Mouse (Mus musculus): Measurements from ENCODE around the gene Rab3d. TPM values are rescaled to one million over a fixed set of nuclear protein-coding genes. Genes with fewer than 3 reads are reported as not detected.
A peak's percentile ranks its signal among the peaks of the same experiment; 100 is the strongest.

The Rab3d gene
- total RNA-seq, 1 experiment, result 4.4 TPM

DNA sequence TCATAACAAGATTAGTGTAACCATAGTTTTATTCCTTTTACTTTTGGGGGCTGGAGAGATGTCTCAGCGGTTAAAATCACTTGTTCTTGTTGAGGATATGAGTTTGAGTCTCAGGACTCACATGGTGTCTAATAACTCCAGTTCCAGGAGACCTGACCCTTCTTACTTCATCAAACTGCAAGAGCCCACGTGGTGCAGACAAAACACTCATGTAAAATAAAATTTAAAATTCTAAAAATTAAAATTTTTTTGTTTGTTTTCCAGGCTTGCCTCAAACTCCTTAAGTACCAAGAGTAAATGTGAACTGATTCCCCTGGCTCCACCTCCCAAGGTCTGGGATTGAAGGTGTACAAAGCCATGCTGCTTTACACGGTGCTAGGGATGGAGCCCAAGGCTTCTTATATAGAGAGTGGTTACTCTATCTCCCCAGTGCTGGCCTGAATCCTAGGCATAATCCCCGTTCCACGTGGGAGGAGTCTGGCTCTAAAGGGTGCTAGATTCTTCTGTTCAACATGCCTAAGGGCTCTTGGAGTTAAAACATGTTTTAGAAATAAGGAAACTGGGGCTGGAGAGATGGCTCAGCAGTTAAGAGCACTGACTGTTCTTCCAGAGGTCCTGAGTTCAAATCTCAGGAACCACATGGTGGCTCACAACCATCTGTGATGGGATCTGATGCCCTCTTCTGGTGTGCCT is 846 bp upstream of the Rab3d start:
- peaks cover 0 to 2% of the 10 kb centered on the region in 2 experiments; a peak in 2 of 4 replicates for H3K4me1 ChIP-seq (ENCODE audit: control insufficient read depth in 2 of 2, insufficient read depth in 2 of 2, low read length in 2 of 2, poor library complexity in 1 of 2)
- H3K9ac ChIP-seq (ENCODE audit: insufficient read depth, low read depth, low read length, poor library complexity, severe bottlenecking), result no peak overlapping the region
- no peak for DNase-seq (ENCODE audit: low read depth, low spot score)
- H3K9me3 ChIP-seq (ENCODE audit: control insufficient read depth, insufficient read depth, low read depth, low read length), result no peaks in the 10 kb centered on the region
- H3K4me3 ChIP-seq (ENCODE audit: insufficient read depth in 1 of 2, low read depth in 1 of 2, low read length in 2 of 2, poor library complexity in 1 of 2, severe bottlenecking in 1 of 2), result peak overlapping the region in 1 of 2 experiments; percentile 35; a peak in 2 of 4 replicates
- in situ Hi-C loops (cut with MboI; ENCODE audit: low sequenced_read_pairs in 2 of 2, unreplicated experiment in 2 of 2), result no loop called here
- no peak overlapping the region for H3K27ac ChIP-seq (ENCODE audit: insufficient read depth, low read depth, low read length, poor library complexity, severe bottlenecking)
- H3K36me3 ChIP-seq (ENCODE audit: control insufficient read depth, insufficient read depth, low read length, poor library complexity, severe bottlenecking), result peaks cover 12% of the 10 kb centered on the region; the same call in 1 of the 2 replicates
- TF ChIP-seq MAFK (IDR thresholded peaks at IDR 0.05; ENCODE audit: insufficient read depth, low read depth, low read length), result no peak
- no peak for TF ChIP-seq ZC3H11A (IDR thresholded peaks at IDR 0.05; ENCODE audit: borderline replicate concordance, low read depth, low read length)
- no peak for TF ChIP-seq HCFC1 (IDR thresholded peaks at IDR 0.05; ENCODE audit: borderline replicate concordance, insufficient read depth, low read length)
- TF ChIP-seq ZNF384 (IDR thresholded peaks at IDR 0.05; ENCODE audit: low read depth, low read length), result no peak
- TF ChIP-seq CHD2 (IDR thresholded peaks at IDR 0.05; ENCODE audit: low read depth, low read length), result no peak

DNA sequence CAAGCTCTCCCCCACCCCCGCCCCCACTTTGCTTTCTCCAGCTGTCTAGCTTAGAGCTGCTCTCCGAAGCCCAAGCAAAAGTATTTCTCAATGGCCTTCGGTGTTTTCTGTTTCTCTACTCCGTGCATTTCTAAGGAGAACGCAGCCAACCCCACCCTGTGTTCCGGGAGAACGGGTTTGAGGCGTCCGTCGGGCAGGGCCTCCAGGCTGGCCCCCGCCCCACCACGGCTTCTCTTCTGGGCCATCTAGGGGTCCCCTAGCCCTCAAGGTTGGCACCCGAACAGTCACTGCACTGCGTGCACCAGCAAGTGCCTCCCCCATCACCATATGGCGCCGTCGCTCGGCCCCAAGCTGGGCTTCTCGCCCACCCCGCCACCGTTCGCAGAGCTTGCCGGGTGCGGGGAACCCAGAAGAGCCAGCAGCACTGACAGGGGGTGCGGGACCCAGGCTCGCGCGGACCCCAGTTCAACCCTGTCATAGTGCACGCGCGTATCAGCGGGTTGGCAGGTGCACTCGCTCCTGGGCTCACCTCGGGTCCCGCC is 428 bp downstream of the Rab3d start:
- in situ Hi-C loops (cut with MboI; ENCODE audit: low sequenced_read_pairs in 2 of 2, unreplicated experiment in 2 of 2), result no loop called here
- DNase-seq (ENCODE audit: low read depth, low spot score), result no peak
- no peaks in the 10 kb centered on the region; a peak in 1 of 4 replicates for H3K4me1 ChIP-seq (ENCODE audit: control insufficient read depth in 2 of 2, insufficient read depth in 2 of 2, low read length in 2 of 2, poor library complexity in 1 of 2)
- TF ChIP-seq ZNF384 (IDR thresholded peaks at IDR 0.05; ENCODE audit: low read depth, low read length) (no peak), HCFC1 (IDR thresholded peaks at IDR 0.05; ENCODE audit: borderline replicate concordance, insufficient read depth, low read length) (no peak), MAFK (IDR thresholded peaks at IDR 0.05; ENCODE audit: insufficient read depth, low read depth, low read length) (no peak), CHD2 (IDR thresholded peaks at IDR 0.05; ENCODE audit: low read depth, low read length) (no peak), ZC3H11A (IDR thresholded peaks at IDR 0.05; ENCODE audit: borderline replicate concordance, low read depth, low read length) (no peak)
- peaks cover 8% of the 10 kb centered on the region; the same call in 1 of the 2 replicates for H3K36me3 ChIP-seq (ENCODE audit: control insufficient read depth, insufficient read depth, low read length, poor library complexity, severe bottlenecking)
- H3K9ac ChIP-seq (ENCODE audit: insufficient read depth, low read depth, low read length, poor library complexity, severe bottlenecking), result peak overlapping the region; percentile 56
- no peak overlapping the region for H3K27ac ChIP-seq (ENCODE audit: insufficient read depth, low read depth, low read length, poor library complexity, severe bottlenecking)
- no peaks in the 10 kb centered on the region for H3K9me3 ChIP-seq (ENCODE audit: control insufficient read depth, insufficient read depth, low read depth, low read length)
- peak overlapping the region; percentile 69 to 94 for H3K4me3 ChIP-seq (ENCODE audit: insufficient read depth in 1 of 2, low read depth in 1 of 2, low read length in 2 of 2, poor library complexity in 1 of 2, severe bottlenecking in 1 of 2)

DNA sequence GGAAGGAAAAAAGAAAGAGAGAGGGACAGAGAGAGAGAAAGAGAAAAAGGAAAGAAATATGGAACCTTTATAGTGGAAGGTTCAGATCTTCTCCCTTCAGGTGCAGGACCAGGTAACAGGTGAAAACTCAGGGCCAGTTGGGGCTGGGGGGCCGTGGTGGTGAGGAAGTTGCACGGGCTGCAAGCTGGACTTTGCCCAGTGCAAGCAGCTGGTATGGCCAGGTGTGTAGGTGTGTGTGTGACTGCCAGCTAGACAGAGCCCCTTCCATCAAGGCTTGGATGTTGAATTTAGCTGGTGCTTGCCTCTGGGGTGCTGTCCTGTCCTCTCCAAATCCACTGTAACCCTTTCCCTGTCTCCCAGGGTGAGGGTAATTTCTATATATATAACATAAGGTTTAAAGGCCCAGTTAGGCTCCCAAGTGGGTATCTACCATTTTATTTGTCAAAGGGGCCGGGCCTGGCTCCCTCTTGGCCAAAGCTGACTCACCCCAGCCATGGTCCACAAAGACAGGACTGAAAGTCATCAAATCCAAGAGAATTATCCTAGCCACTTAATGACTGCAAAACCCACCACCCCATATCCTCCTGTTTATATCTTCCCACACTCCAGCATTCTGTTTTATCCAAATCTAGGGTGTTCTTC is 1.0 kb downstream of the Rab3d start:
- Histone ChIP-seq H3K27ac (ENCODE audit: insufficient read depth, low read depth, low read length, poor library complexity, severe bottlenecking) (no peak overlapping the region), H3K4me3 (ENCODE audit: insufficient read depth in 1 of 2, low read depth in 1 of 2, low read length in 2 of 2, poor library complexity in 1 of 2, severe bottlenecking in 1 of 2) (peak overlapping the region; percentile 69 to 94; a peak in 3 of 4 replicates), H3K9me3 (ENCODE audit: control insufficient read depth, insufficient read depth, low read depth, low read length) (no peaks in the 10 kb centered on the region), H3K9ac (ENCODE audit: insufficient read depth, low read depth, low read length, poor library complexity, severe bottlenecking) (no peak overlapping the region), H3K36me3 (ENCODE audit: control insufficient read depth, insufficient read depth, low read length, poor library complexity, severe bottlenecking) (peaks cover 5% of the 10 kb centered on the region; the same call in 1 of the 2 replicates), H3K4me1 (ENCODE audit: control insufficient read depth in 2 of 2, insufficient read depth in 2 of 2, low read length in 2 of 2, poor library complexity in 1 of 2) (no peaks in the 10 kb centered on the region; a peak in 1 of 4 replicates)
- DNase-seq (ENCODE audit: low read depth, low spot score), result no peak
- TF ChIP-seq CHD2 (IDR thresholded peaks at IDR 0.05; ENCODE audit: low read depth, low read length) (no peak), ZNF384 (IDR thresholded peaks at IDR 0.05; ENCODE audit: low read depth, low read length) (no peak), ZC3H11A (IDR thresholded peaks at IDR 0.05; ENCODE audit: borderline replicate concordance, low read depth, low read length) (no peak), MAFK (IDR thresholded peaks at IDR 0.05; ENCODE audit: insufficient read depth, low read depth, low read length) (no peak), HCFC1 (IDR thresholded peaks at IDR 0.05; ENCODE audit: borderline replicate concordance, insufficient read depth, low read length) (no peak)
- in situ Hi-C loops (cut with MboI; ENCODE audit: low sequenced_read_pairs in 2 of 2, unreplicated experiment in 2 of 2), result no loop called here

DNA sequence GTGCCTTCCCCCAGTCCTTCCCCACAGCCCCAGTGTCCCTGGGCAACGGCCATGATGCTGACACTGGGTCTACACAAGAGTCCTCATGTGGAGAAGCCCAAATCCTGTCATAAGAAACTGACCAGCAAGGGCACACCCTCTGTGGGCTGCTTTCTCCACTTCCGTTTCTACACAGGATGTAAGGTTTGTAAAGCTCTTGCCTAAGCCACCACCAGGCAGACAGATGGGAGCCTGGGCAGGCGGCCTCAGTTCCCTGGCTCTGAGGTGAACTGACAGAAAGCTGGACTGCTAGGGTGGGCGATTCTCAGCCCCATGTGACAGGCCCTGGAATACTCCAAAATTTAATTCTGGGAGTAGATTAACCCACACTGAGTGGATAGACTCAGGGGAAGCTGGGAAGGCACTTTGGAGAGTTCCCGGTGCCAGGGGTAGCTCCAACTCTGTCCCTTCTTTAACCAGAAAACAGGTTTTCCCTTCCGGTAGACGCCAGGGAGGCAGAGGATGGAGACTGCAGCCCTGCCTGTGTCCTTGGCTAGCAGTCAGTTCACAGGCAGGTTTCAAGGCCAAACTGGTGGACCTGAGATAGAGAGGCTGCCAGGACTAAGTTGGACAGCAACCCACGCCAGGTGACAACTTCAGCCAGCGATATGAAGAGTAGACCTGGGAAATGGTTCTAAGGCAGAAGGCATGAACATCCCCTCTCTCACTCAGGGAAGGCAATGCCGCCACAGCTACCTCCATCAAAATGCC is 8.3 kb downstream of the Rab3d start:
- Histone ChIP-seq H3K36me3 (ENCODE audit: control insufficient read depth, insufficient read depth, low read length, poor library complexity, severe bottlenecking) (no peaks in the 10 kb centered on the region), H3K4me3 (ENCODE audit: insufficient read depth in 1 of 2, low read depth in 1 of 2, low read length in 2 of 2, poor library complexity in 1 of 2, severe bottlenecking in 1 of 2) (no peak overlapping the region), H3K9me3 (ENCODE audit: control insufficient read depth, insufficient read depth, low read depth, low read length) (no peaks in the 10 kb centered on the region), H3K4me1 (ENCODE audit: control insufficient read depth in 2 of 2, insufficient read depth in 2 of 2, low read length in 2 of 2, poor library complexity in 1 of 2) (no peaks in the 10 kb centered on the region), H3K9ac (ENCODE audit: insufficient read depth, low read depth, low read length, poor library complexity, severe bottlenecking) (no peak overlapping the region), H3K27ac (ENCODE audit: insufficient read depth, low read depth, low read length, poor library complexity, severe bottlenecking) (no peak overlapping the region)
- TF ChIP-seq ZNF384 (IDR thresholded peaks at IDR 0.05; ENCODE audit: low read depth, low read length) (no peak), MAFK (IDR thresholded peaks at IDR 0.05; ENCODE audit: insufficient read depth, low read depth, low read length) (no peak), ZC3H11A (IDR thresholded peaks at IDR 0.05; ENCODE audit: borderline replicate concordance, low read depth, low read length) (no peak), CHD2 (IDR thresholded peaks at IDR 0.05; ENCODE audit: low read depth, low read length) (no peak), HCFC1 (IDR thresholded peaks at IDR 0.05; ENCODE audit: borderline replicate concordance, insufficient read depth, low read length) (no peak)
- DNase-seq (ENCODE audit: low read depth, low spot score), result no peak
- in situ Hi-C loops (cut with MboI; ENCODE audit: low sequenced_read_pairs in 2 of 2, unreplicated experiment in 2 of 2), result no loop called here

All from ES-E14 (cell line).